Mouse (Mus musculus): ENCODE measurements around the gene Gm45799.

Gm45799 gene

DNA sequence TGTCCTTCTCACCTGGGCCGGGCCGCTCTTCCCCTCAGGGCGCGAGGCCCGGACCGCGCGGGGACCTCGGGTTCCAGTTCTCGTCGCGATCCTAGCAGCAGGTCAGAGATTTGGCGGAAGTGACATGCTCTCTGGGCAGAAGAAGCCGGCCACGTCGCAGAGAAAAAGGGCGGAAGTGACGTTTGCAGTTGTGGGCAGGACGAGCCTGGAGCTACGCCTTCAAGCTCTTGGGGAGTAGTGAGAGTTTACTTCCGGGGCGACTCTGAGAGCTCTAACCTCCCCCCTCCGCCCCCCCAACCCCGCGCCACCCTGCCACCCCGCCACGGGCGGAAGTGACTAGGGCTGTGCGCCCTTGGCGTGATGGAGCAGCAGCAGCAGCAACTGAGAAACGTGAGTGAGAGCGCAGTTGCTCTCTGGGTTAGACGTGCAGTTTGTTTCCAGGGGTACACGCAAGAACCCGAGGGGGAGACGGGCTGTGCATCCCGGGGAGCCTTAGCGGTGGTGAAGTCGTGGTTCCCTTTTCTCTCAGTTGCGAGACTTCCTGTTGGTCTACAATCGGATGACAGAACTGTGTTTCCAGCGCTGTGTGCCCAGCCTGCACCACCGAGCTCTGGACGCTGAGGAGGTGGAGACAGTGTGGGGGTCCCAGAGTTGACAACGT, at the start of gene Gm45799, which contains the start of gene Arfip2:
Gm45799 (plus strand) TSS at position 320 of the 661 bp plus-strand sequence.
Arfip2 (minus strand) TSS at position 184 of the 661 bp plus-strand sequence.
- peak; percentile 95 to 98 for DNase-seq (ENCODE audit: low spot score in 2 of 2)

DNA sequence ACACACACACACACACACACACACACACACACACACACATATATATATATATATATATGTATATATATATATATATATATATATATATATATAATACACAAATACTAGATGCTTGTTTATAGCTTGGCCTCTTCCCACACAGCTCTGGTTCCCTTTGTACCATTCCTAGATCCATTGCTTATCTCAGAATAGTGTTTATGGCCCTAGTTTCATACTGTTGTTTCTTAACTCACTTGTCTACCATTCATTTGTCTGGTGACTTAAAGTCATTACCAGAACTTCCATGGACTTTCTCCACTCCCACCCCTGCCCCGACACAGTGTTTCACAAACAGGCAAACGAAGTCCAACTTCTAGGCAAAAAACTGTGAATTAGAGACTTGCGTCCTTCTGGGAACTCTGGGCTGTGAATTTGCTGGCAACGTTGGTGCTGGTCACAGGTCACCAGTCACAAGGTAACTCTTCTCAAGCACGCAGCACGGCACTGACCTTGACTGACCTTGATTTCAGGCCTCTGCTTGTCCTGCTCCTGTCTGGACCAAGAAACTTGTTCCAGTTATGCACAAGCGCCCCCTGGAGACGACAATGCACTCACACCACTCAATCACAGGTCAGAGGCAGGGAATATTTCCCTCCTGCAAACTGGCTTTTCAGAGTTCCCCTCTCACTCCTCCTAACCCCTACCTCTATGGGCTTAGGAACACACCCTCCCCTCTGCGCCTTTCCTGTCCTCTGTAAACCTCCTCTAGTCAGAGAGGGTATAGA, 37.3 kb upstream of the Gm45799 start:
- peak; percentile 33 to 65 for DNase-seq (ENCODE audit: low spot score in 2 of 2)

DNA sequence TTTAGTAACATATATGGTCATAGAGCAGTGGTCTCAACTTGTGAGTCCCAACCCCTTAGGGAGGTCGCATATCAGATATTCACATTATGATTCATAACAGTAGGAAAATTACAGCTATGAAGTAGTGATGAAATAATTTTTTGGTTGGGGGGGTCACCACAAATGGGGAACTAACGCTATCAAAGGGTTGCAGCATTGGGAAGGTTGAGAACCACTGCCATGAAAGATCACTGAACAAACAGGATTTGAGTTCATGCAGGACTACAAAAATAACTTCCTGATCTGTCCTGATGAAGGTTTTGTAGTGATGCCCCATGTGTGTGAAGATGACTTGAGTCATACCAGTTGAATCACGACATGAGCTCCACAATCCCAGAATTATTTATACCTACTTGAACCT, 31.9 kb upstream of the Gm45799 start:
- DNase-seq (ENCODE audit: low spot score in 2 of 2), result no peak

GRCm38 (mm10) chr7:105611767-105612166, 28.6 kb upstream of the Gm45799 start:
- DNase-seq (ENCODE audit: low spot score in 2 of 2), result no peak

DNA sequence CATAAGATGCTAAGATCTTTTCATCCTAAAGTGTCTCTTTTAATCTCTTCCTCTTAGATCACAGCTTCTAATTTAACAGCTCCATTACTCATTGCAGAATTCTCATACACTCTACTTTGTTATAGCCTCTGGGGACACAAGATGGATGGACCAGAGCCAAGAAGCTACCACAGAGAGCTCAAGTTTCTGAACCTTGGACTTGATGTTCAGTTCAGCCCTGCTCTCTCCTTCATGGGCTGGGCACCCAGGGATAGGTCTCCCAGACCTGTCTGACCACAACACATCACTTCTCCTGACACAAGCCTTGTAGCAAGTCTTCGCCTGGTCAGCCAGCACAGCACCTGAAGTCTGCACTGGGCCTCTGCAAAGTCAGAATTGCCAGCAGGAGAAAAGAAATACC, 26.0 kb upstream of the Gm45799 start:
- no peak for DNase-seq (ENCODE audit: low spot score in 2 of 2)

DNA sequence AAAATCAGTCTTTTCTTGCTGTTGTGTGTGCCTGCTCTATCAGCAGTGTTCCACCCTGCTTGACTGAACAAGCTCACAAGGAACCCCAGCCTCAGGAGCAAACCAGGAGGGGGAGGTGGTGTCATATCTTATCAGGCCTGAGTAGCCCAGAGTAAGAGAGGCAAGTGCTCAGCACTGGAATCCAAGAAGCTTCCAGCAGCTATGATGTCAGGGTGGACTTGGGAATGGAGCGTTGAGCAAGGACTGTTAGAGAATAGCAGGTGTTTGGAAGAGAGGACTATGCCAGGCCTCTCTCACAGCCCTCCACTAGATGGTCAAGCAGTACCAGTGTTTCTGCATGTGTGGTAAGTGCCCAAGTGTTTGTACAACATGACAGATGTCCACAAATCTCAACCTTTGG, 24.6 kb upstream of the Gm45799 start:
- DNase-seq (ENCODE audit: low spot score in 2 of 2), result no peak

DNA sequence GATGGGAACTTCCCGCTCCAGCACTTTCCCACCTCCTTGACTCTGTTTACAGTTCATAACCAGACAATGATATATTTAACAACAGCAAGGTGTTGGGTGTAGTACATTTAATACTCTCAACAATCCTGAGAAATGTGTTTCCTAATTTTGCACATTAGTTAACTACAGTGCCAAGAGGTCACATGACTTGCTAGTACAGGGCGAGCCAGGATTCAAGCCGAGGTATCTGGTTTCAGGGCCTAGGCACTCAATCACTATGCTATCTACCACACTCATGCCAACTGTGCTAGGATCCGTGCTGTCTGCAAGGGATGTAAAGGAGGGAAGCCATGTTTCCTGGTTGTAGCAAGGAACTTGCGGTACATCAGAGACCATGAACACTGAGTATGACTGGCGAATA, 23.8 kb upstream of the Gm45799 start:
- peak in 1 of 2 experiments; percentile 33 for DNase-seq (ENCODE audit: low spot score in 2 of 2)

DNA sequence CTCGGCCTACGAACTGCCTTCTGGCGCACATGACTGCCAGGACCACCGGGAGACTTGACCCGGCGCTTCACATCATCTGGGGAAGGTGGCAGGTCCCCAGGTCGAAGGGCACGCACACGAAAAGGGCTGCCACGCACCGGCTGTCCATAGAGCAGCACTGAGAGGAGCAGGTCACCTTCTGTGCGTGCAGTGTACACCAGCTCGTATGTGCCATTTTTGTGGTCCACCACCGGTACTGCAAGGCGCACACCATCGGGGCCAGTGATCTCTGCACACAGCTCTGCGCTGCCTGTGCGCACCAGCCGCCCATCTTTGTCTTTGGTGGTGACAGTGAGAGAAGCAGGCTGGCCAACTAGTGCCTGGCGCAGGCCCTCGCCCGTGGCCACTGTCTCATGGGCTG, 22.5 kb upstream of the Gm45799 start:
- no peak for DNase-seq (ENCODE audit: low spot score in 2 of 2)

DNA sequence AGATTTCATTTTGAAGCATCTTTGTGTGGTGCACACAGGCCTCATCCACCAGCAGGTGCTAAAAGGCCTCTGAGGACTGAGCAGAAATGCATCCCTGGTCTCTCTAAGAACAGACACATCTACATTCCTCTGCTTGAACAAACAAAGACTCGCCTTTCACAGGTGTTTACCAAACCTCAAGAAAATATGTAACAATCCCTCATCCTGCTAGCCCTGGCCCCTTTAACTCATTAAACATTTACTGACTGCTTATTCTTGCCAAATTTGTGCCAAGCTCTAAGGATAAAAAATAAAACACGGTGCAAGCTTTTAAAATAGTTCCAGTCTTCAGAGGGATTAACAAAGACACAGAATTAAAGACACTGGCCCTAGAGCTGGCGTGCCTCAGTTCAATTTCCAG, 20.7 kb upstream of the Gm45799 start:
- no peak for DNase-seq (ENCODE audit: low spot score in 2 of 2)

- DNase-seq (ENCODE audit: low spot score in 2 of 2), result no peak
Observed at GRCm38 (mm10) chr7:105621053-105621452, 19.3 kb upstream of the Gm45799 start.

- no peak for DNase-seq (ENCODE audit: low spot score in 2 of 2)
Observed at GRCm38 (mm10) chr7:105621646-105622292, 18.6 kb upstream of the Gm45799 start.

- DNase-seq (ENCODE audit: low spot score in 2 of 2), result no peak
Observed at GRCm38 (mm10) chr7:105625397-105625796, 15.0 kb upstream of the Gm45799 start.

DNA sequence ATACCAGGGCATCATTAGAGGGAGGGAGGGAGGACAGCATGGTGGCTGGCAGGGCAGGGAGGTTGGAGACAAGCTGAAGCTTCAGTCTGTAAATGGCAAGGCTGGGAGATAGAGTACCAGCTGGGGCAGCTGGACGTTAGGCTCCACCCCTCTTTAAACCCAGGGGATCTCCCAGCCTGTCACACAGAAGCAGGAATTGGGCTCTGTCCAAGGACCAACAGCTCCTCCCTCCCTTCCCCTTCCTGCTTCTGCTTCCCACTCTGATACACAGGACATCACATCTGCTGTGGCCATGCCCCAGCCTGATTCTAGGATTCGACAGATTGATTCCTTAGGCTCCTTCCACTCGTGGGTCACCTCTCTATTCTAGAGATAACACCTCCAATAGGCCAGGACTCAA, 11.7 kb upstream of the Gm45799 start:
- peak; percentile 86 to 89 for DNase-seq (ENCODE audit: low spot score in 2 of 2)

- DNase-seq (ENCODE audit: low spot score in 2 of 2), result peak in 1 of 2 experiments; percentile 39
Observed at GRCm38 (mm10) chr7:105632551-105632972, 7.8 kb upstream of the Gm45799 start.

DNA sequence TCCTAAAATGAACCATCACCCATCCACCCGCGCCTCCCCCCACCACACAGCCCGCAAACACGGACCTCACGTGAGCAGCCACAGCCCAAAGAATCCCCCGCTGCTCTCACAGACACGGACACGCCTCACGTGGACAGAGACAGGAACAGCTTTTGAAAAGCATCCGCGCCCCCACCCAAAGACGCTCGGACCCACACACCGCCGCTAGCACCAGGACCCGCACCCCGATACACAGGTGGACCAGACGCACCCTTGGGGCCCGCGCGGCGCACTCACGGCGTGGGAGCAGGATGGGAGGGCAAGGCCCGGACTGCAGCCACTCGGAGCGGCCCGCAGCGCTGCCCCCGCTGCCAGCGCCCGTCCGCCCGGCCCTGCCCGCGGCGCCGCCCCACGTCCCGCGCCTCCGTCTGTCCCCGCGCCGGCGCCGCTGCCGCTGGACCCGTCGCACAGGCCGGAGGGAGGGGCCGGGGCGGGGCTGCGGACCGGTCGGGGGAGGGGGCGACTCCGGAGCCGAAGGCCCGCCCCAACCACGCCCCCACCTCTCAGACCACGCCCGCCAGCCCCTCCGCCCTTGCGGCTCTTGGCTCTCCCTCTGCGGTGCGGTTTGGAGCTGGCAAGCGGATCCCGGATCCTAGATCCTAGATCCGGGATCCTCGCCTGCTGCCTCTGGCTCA, 7.1 kb upstream of the Gm45799 start, which contains the start of gene Trim3:
Trim3 (minus strand) TSS at position 445 of the 674 bp plus-strand sequence.
- peak; percentile 90 to 91 for DNase-seq (ENCODE audit: low spot score in 2 of 2)

DNA sequence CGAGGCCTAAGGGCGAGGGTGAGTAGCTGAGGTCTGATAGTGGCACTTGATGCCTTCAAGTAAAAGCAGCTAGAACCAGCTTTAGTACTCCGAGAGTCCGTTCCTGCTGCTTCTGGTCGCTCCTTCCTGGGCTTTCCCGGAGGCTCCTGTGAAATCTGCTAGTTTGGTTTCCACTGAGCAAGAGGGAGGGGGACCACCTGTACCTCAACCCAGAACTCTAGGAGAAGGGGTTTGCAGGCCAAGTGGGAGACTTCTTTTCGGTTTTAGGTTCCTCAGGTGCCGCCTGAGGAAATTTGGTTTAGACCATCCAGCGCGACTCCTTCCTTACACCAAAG, 6.6 kb upstream of the Gm45799 start:
- DNase-seq (ENCODE audit: low spot score in 2 of 2), result no peak

DNA sequence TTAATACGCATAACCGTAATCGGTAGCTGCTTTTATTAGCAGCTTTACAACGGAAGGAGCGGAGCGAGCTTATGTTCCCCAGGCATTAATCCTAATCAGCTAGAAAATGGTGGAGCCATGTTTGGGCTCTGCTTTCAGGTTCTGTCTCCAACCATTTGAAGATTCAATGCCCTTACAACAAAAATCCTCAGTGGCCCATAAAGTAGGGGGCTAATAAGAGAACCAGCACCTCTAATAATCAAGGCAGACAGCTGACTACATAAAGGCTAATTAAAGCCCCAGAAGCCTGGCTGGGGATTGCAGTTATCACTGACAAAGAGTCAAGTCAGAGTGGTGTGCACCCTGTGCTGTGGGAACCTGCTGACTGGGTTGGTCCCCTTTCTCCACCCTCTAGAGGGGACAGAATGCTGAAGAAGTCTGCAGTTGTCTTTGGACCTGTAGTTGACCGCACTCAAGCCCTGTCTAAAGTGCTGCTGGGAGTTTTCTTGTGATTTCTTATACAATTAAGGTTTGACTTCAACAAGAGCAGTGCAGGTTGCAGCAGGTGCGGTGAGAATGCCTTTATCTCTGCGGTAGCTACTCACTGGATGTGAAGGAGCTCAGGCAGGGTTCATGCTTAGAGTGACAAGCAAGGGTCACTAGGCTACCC, 6.0 kb upstream of the Gm45799 start:
- DNase-seq (ENCODE audit: low spot score in 2 of 2), result no peak

GRCm38 (mm10) chr7:105635726-105636125, 4.6 kb upstream of the Gm45799 start:
- peak; percentile 35 to 39 for DNase-seq (ENCODE audit: low spot score in 2 of 2)

DNA sequence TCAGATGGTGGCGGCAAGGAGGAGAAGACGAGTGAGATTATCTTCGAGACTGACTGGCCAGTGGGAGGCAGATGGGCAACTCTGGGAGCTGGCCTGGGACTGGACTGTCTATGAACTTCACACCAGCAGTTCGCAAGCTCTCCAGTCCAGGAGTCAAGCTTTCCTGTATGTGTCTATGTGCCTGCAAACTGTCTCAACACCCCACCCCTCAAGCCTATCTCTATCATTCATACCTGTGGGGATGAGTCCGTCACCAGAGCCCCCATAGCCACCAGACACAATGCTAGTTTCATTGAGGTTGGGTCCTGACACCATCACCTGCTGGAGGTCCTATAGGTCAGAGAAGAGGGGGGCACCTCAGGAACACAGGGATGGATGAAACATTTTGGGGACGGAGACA, 1.6 kb upstream of the Gm45799 start:
- no peak for DNase-seq (ENCODE audit: low spot score in 2 of 2)

- DNase-seq (ENCODE audit: low spot score in 2 of 2), result no peak
Observed at GRCm38 (mm10) chr7:105639304-105639703, 1.0 kb upstream of the Gm45799 start.

DNA sequence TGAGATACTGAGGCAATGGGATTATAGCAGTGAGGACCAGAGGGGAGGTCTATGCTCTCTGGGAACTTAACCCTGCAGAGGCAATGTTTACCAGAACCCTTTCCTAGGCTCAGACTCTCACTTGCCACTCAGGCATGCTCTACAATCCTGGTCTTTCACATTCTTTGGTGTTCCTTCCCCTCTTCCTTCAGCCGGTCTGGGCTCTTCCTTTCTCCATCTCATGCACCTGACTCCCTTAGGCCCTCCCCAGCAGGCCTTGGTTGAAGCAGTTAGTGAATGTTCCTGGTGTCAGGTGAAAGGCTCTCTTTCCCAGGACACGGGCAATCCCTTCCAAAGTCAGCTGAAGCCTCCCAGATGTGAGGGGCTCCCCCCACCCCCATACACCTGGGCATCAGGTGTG, 596 bp upstream of the Gm45799 start, which contains the start of gene Timm10b:
Timm10b (plus strand) TSS at position 301 of the 400 bp plus-strand sequence.
- no peak for DNase-seq (ENCODE audit: low spot score in 2 of 2)

GRCm38 (mm10) chr7:105640894-105641255, 523 bp downstream of the Gm45799 start:
- no peak for DNase-seq (ENCODE audit: low spot score in 2 of 2)

Measured in heart, adult 9 months (tissue).